8 mouse cellular contexts compared by ENCODE assay signal in the genomic region with DNA sequence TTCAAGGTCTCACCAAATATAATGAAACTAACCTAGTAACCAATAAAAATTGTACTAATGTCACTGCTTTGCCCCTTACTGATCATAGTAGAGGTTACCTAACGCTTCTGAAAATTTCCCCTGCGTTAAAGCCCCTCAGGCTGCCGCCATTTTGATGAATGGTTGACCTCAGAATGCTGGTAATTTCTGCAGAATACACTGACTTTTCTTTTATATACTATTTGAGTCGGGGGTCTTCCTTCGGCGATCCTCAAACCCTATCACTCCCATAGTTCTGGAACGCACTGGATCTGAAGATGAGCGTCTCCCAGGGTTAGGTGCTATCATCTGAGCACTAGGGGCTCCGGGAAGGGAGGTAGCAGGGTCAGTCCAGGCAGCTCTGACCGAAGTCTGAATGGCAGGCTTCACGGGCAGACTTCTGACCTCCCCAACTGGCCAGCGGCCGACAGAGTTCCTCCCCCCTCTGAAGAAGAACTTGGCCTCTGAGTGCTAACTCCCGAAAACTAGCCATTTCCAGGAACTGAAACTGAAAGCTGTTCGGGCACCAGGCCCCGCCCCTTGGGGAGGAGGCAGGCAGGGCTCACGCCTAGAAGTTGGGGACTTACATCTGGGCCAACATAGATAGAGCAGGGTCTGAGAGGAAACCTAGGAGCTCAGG. TPM values are rescaled to one million over a fixed set of nuclear protein-coding genes. Genes with fewer than 3 reads are reported as not detected.
DNase-seq lines count a peak whose midpoint lies in the region; ATAC-seq and TF ChIP-seq lines count a peak whose summit lies in the region.

No protein-coding gene starts in this region.

- H3K4me3 ChIP-seq in bone marrow macrophage, adult 2 months (ENCODE audit: insufficient read depth, low read length): peak overlapping the region; percentile 57
- H3K4me3 ChIP-seq in forebrain, postnatal 0 days (ENCODE audit: low read depth, low read length): no peak overlapping the region
- peak overlapping the region; percentile 81 for H3K4me3 ChIP-seq in lung, adult 2 months (replicated peaks; ENCODE audit: extremely low read depth, low read depth, low read length)
- H3K4me3 ChIP-seq in neural tube, embryonic 13.5 days: peak overlapping the region; percentile 34

- peak overlapping the region; percentile 80 for H3K27ac ChIP-seq in bone marrow macrophage, adult 2 months (ENCODE audit: insufficient read depth, low read depth, low read length)
- no peak overlapping the region for H3K27ac ChIP-seq in forebrain, postnatal 0 days (ENCODE audit: low read depth, low read length)
- no peak overlapping the region for H3K27ac ChIP-seq in neural tube, embryonic 13.5 days (replicated peaks)

- TF ChIP-seq POLR2A in bone marrow macrophage, adult 2 months (IDR thresholded peaks at IDR 0.05; ENCODE audit: borderline replicate concordance, low read depth, low read length): no peak
- peak; percentile 38; the same call in 1 of the 2 replicates for TF ChIP-seq POLR2A in lung, adult 2 months (IDR thresholded peaks at IDR 0.05; ENCODE audit: borderline replicate concordance, extremely low read depth, low read depth, low read length)

- H3K9me3 ChIP-seq in forebrain, postnatal 0 days (ENCODE audit: low read length): no peaks in the 10 kb centered on the region
- no peaks in the 10 kb centered on the region for H3K9me3 ChIP-seq in neural tube, embryonic 13.5 days

- intact Hi-C loops in heart, postnatal 25 days (cut with DNase I): no loop called here

- DNase-seq in CD4-positive, CD25-positive, alpha-beta regulatory T cell, adult 2 months (ENCODE audit: low read depth, low spot score): peak; percentile 88
- DNase-seq in forebrain, postnatal 0 days: no peak
- peak; percentile 85 for DNase-seq in heart, postnatal 25 days (ENCODE audit: low spot score)
- peak; percentile 81 for DNase-seq in large intestine, adult 2 months (ENCODE audit: low read depth, low spot score)
- peak; percentile 88 for DNase-seq in lung, adult 2 months
- peak; percentile 88 for DNase-seq in testis, postnatal 10 days (ENCODE audit: low spot score)

- peak overlapping the region; percentile 35 for H3K4me2 ChIP-seq in forebrain, postnatal 0 days (ENCODE audit: low read depth)
- peak overlapping the region; percentile 48 for H3K4me2 ChIP-seq in neural tube, embryonic 13.5 days

- TF ChIP-seq CTCF in bone marrow macrophage, adult 2 months (IDR thresholded peaks at IDR 0.05; ENCODE audit: low read depth, low read length): no peak
- no peak for TF ChIP-seq CTCF in forebrain, postnatal 0 days (IDR thresholded peaks at IDR 0.05; ENCODE audit: low read depth)
- TF ChIP-seq CTCF in lung, adult 2 months (IDR thresholded peaks at IDR 0.05; ENCODE audit: insufficient read depth, low read length): no peak

- no peaks in the 10 kb centered on the region for H3K27me3 ChIP-seq in forebrain, postnatal 0 days (ENCODE audit: insufficient read depth, low read length)
- no peaks in the 10 kb centered on the region for H3K27me3 ChIP-seq in neural tube, embryonic 13.5 days

- H3K36me3 ChIP-seq in forebrain, postnatal 0 days (ENCODE audit: insufficient read depth): no peaks in the 10 kb centered on the region
- H3K36me3 ChIP-seq in neural tube, embryonic 13.5 days: no peaks in the 10 kb centered on the region

- peaks cover 29% of the 10 kb centered on the region for H3K4me1 ChIP-seq in bone marrow macrophage, adult 2 months (ENCODE audit: control insufficient read depth, insufficient read depth, low read length)
- H3K4me1 ChIP-seq in forebrain, postnatal 0 days (ENCODE audit: insufficient read depth): no peaks in the 10 kb centered on the region
- peaks cover 8% of the 10 kb centered on the region; the same call in 1 of the 2 replicates for H3K4me1 ChIP-seq in lung, adult 2 months (ENCODE audit: control insufficient read depth, insufficient read depth, low read length)
- H3K4me1 ChIP-seq in neural tube, embryonic 13.5 days (replicated peaks): peaks cover 18% of the 10 kb centered on the region

- ATAC-seq in forebrain, postnatal 0 days: no peak
- no peak for ATAC-seq in neural tube, embryonic 13.5 days (ENCODE audit: low read depth)

- H3K9ac ChIP-seq in forebrain, postnatal 0 days: no peak overlapping the region
- H3K9ac ChIP-seq in neural tube, embryonic 13.5 days: peak overlapping the region; percentile 53; the same call in 1 of the 2 replicates

- 54% methylated on average over 17 of the region's 17 CpGs for WGBS in forebrain, postnatal 0 days
- 16% methylated on average over 17 of the region's 17 CpGs for WGBS in large intestine, adult 2 months
- WGBS in lung, adult 2 months: 19% methylated on average over 17 of the region's 17 CpGs
- 41% methylated on average over 16 of the region's 17 CpGs for WGBS in neural tube, embryonic 13.5 days

RNA-seq across cellular contexts. Expression of a gene that starts 15.1 kb away (rescaled TPM):
- 40.7 and 44.4 TPM in 2 replicates for polyA plus RNA-seq in bone marrow macrophage, adult 2 months (2012; ENCODE audit: insufficient read depth, insufficient read length, missing spikeins)
- total RNA-seq in forebrain, postnatal 0 days (2014; rRNA removed): 1.2 and 2.3 TPM in 2 replicates
- polyA plus RNA-seq in forebrain, postnatal 0 days (2015; fragmentation: Nextera tagmentation; extraction: Ambion mirVana): 0.64 and 0.70 TPM in 2 replicates
- 10 to 100 TPM in 1 of 2 experiments, 1 to 10 TPM in 1; 9.3 to 10.7 TPM for total RNA-seq in heart, postnatal 25 days (2021)
- polyA plus RNA-seq in large intestine, adult 2 months (2012; rRNA removed): 29.1 TPM in 2 replicates
- polyA plus RNA-seq in lung, adult 2 months (2012; rRNA removed): 13.9 and 16.4 TPM in 2 replicates
- polyA plus RNA-seq in neural tube, embryonic 13.5 days (2015; fragmentation: Nextera tagmentation; extraction: Ambion mirVana): 0.95 and 0.98 TPM in 2 replicates

RNA-seq across cellular contexts. Expression of a gene that starts 15.2 kb away (rescaled TPM):
- 31.3 and 33.3 TPM in 2 replicates for polyA plus RNA-seq in bone marrow macrophage, adult 2 months (2012; ENCODE audit: insufficient read depth, insufficient read length, missing spikeins)
- 1.1 and 1.8 TPM in 2 replicates for total RNA-seq in forebrain, postnatal 0 days (2014; rRNA removed)
- polyA plus RNA-seq in forebrain, postnatal 0 days (2015; fragmentation: Nextera tagmentation; extraction: Ambion mirVana): 1.7 and 2.6 TPM in 2 replicates
- 1 to 10 TPM; 6.4 TPM for total RNA-seq in heart, postnatal 25 days (2021)
- polyA plus RNA-seq in large intestine, adult 2 months (2012; rRNA removed): 41.9 and 47.9 TPM in 2 replicates
- polyA plus RNA-seq in lung, adult 2 months (2012; rRNA removed): 11.6 and 14.7 TPM in 2 replicates
- polyA plus RNA-seq in neural tube, embryonic 13.5 days (2015; fragmentation: Nextera tagmentation; extraction: Ambion mirVana): 1.5 and 2.2 TPM in 2 replicates

RNA-seq across cellular contexts. Expression of a gene that starts 43.1 kb away (rescaled TPM):
- polyA plus RNA-seq in bone marrow macrophage, adult 2 months (2012; ENCODE audit: insufficient read depth, insufficient read length, missing spikeins): 23.5 and 26.6 TPM in 2 replicates
- 39.4 and 70.9 TPM in 2 replicates for total RNA-seq in forebrain, postnatal 0 days (2014; rRNA removed)
- polyA plus RNA-seq in forebrain, postnatal 0 days (2015; fragmentation: Nextera tagmentation; extraction: Ambion mirVana): 107 TPM in 2 replicates
- 10 to 100 TPM; 46.2 to 50.7 TPM for total RNA-seq in heart, postnatal 25 days (2021)
- 40.5 and 47.8 TPM in 2 replicates for polyA plus RNA-seq in large intestine, adult 2 months (2012; rRNA removed)
- 18.4 and 22.6 TPM in 2 replicates for polyA plus RNA-seq in lung, adult 2 months (2012; rRNA removed)
- 111 and 127 TPM in 2 replicates for polyA plus RNA-seq in neural tube, embryonic 13.5 days (2015; fragmentation: Nextera tagmentation; extraction: Ambion mirVana)

RNA-seq across cellular contexts. Expression of a gene that starts 46.2 kb away (rescaled TPM):
- 3.4 and 4.1 TPM in 2 replicates for polyA plus RNA-seq in bone marrow macrophage, adult 2 months (2012; ENCODE audit: insufficient read depth, insufficient read length, missing spikeins)
- total RNA-seq in forebrain, postnatal 0 days (2014; rRNA removed): 18.4 and 19.2 TPM in 2 replicates
- polyA plus RNA-seq in forebrain, postnatal 0 days (2015; fragmentation: Nextera tagmentation; extraction: Ambion mirVana): 6.2 and 9.1 TPM in 2 replicates
- 1 to 10 TPM; 8.5 to 8.9 TPM for total RNA-seq in heart, postnatal 25 days (2021)
- polyA plus RNA-seq in large intestine, adult 2 months (2012; rRNA removed): 4.7 and 6.9 TPM in 2 replicates
- 5.5 and 5.7 TPM in 2 replicates for polyA plus RNA-seq in lung, adult 2 months (2012; rRNA removed)
- polyA plus RNA-seq in neural tube, embryonic 13.5 days (2015; fragmentation: Nextera tagmentation; extraction: Ambion mirVana): 12.4 and 17.7 TPM in 2 replicates
